9 mouse cellular contexts compared by ENCODE assay signal in genomic region chr15:59245927-59246649, GRCm38 (mm10).
DNase-seq lines count a peak whose midpoint lies in the region; ATAC-seq and TF ChIP-seq lines count a peak whose summit lies in the region.
"Had no signal": no experiment of that assay in that cellular context is flagged by ENCODE, and none has a peak within 500 bp of the region (broad histone marks: within the 10 kb centered on the region; RNA-seq: fewer than 3 reads in every experiment).

No protein-coding gene starts in this region.

- H3K4me3 ChIP-seq in heart, postnatal 0 days (ENCODE audit: low read depth, low read length): no peak overlapping the region
- H3K4me3 ChIP-seq in liver, postnatal 0 days (ENCODE audit: low read depth, low read length): no peak overlapping the region
- no peak overlapping the region for H3K4me3 ChIP-seq in hindbrain, embryonic 13.5 days
- H3K4me3 ChIP-seq: embryonic facial prominence, embryonic 15.5 days had no signal

- H3K9ac ChIP-seq in heart, postnatal 0 days (replicated peaks; ENCODE audit: low read depth, low read length): no peak overlapping the region
- no peak overlapping the region for H3K9ac ChIP-seq in liver, postnatal 0 days (replicated peaks)
- no peak overlapping the region for H3K9ac ChIP-seq in hindbrain, embryonic 13.5 days
- H3K9ac ChIP-seq: embryonic facial prominence, embryonic 15.5 days had no signal

- peak; percentile 2 to 3 for DNase-seq in right cerebral cortex, adult 2 months (ENCODE audit: low spot score in 2 of 2)
- no peak for DNase-seq in right cerebral cortex, postnatal 25 days
- DNase-seq in heart, postnatal 0 days (ENCODE audit: low spot score): peak; percentile 36
- peak; percentile 19 for DNase-seq in liver, postnatal 0 days
- peak; percentile 51 to 67 for DNase-seq in thymus, postnatal 36 days
- no peak for DNase-seq in embryo, embryonic 10.5 days (ENCODE audit: low spot score)

- H3K27me3 ChIP-seq in heart, postnatal 0 days (ENCODE audit: control insufficient read depth, insufficient read depth, low read length): no peaks in the 10 kb centered on the region
- no peaks in the 10 kb centered on the region for H3K27me3 ChIP-seq in liver, postnatal 0 days (ENCODE audit: insufficient read depth, low read length)
- no peaks in the 10 kb centered on the region for H3K27me3 ChIP-seq in hindbrain, embryonic 13.5 days
- H3K27me3 ChIP-seq: embryonic facial prominence, embryonic 15.5 days had no signal

- peak overlapping the region; percentile 76 for H3K27ac ChIP-seq in heart, postnatal 0 days (ENCODE audit: low read depth)
- H3K27ac ChIP-seq in liver, postnatal 0 days (ENCODE audit: low read depth): peak overlapping the region; percentile 36; the same call in 1 of the 2 replicates
- no peak overlapping the region for H3K27ac ChIP-seq in hindbrain, embryonic 13.5 days
- H3K27ac ChIP-seq: embryonic facial prominence, embryonic 15.5 days had no signal

- H3K4me2 ChIP-seq in heart, postnatal 0 days (ENCODE audit: low read depth, low read length): no peak overlapping the region
- no peak overlapping the region for H3K4me2 ChIP-seq in liver, postnatal 0 days (ENCODE audit: low read depth, low read length)
- no peak overlapping the region for H3K4me2 ChIP-seq in hindbrain, embryonic 13.5 days
- H3K4me2 ChIP-seq: embryonic facial prominence, embryonic 15.5 days had no signal

- H3K9me3 ChIP-seq in heart, postnatal 0 days (replicated peaks; ENCODE audit: control insufficient read depth, low read length): no peaks in the 10 kb centered on the region
- no peaks in the 10 kb centered on the region for H3K9me3 ChIP-seq in liver, postnatal 0 days (ENCODE audit: low read length)
- no peaks in the 10 kb centered on the region for H3K9me3 ChIP-seq in hindbrain, embryonic 13.5 days
- H3K9me3 ChIP-seq: embryonic facial prominence, embryonic 15.5 days had no signal

- H3K36me3 ChIP-seq in heart, postnatal 0 days (replicated peaks; ENCODE audit: control insufficient read depth, insufficient read depth, low read length): no peaks in the 10 kb centered on the region
- H3K36me3 ChIP-seq in liver, postnatal 0 days (replicated peaks; ENCODE audit: insufficient read depth, low read length): no peaks in the 10 kb centered on the region
- H3K36me3 ChIP-seq in hindbrain, embryonic 13.5 days: no peaks in the 10 kb centered on the region
- H3K36me3 ChIP-seq: embryonic facial prominence, embryonic 15.5 days had no signal

- TF ChIP-seq CTCF in heart, postnatal 0 days (IDR thresholded peaks at IDR 0.05; ENCODE audit: low read depth): no peak
- no peak for TF ChIP-seq CTCF in liver, postnatal 0 days (IDR thresholded peaks at IDR 0.05; ENCODE audit: low read depth)

- peak; percentile 39; the same call in 1 of the 2 replicates for TF ChIP-seq EP300 in heart, postnatal 0 days (IDR thresholded peaks at IDR 0.05; ENCODE audit: low read depth)
- no peak for TF ChIP-seq EP300 in liver, postnatal 0 days (IDR thresholded peaks at IDR 0.05; ENCODE audit: low read depth)

- 56% methylated on average over 4 of the region's 4 CpGs for WGBS in heart, postnatal 0 days
- 43% methylated on average over 4 of the region's 4 CpGs for WGBS in liver, postnatal 0 days (ENCODE audit: insufficient replicate concordance)
- WGBS in hindbrain, embryonic 13.5 days: 79% methylated on average over 4 of the region's 4 CpGs

- ATAC-seq in heart, postnatal 0 days (ENCODE audit: insufficient read depth, low read depth): peak; percentile 60; the same call in 1 of the 2 replicates
- peak; percentile 25; the same call in 1 of the 2 replicates for ATAC-seq in liver, postnatal 0 days
- ATAC-seq in erythroid progenitor cell, adult 5-6 weeks (replicated peaks; ENCODE audit: low FRiP score, poor library complexity, severe bottlenecking): no peak
- ATAC-seq in hindbrain, embryonic 13.5 days (ENCODE audit: low FRiP score): no peak

- peaks cover 3% of the 10 kb centered on the region; the same call in 1 of the 2 replicates for H3K4me1 ChIP-seq in heart, postnatal 0 days (ENCODE audit: control insufficient read depth, insufficient read depth)
- peaks cover 8% of the 10 kb centered on the region; the same call in 1 of the 2 replicates for H3K4me1 ChIP-seq in liver, postnatal 0 days (ENCODE audit: insufficient read depth)
- no peaks in the 10 kb centered on the region for H3K4me1 ChIP-seq in hindbrain, embryonic 13.5 days (replicated peaks)
- H3K4me1 ChIP-seq: embryonic facial prominence, embryonic 15.5 days had no signal

Comparison
In these comparisons a context has a peak if more than half of its experiments do, and no peak if none do; other contexts are left out.
1. DNase-seq: peak in right cerebral cortex, adult 2 months (2 of 2), heart, postnatal 0 days (single experiment), liver, postnatal 0 days (single experiment) and thymus, postnatal 36 days (2 of 2); none in right cerebral cortex, postnatal 25 days (single experiment) and embryo, embryonic 10.5 days (single experiment).
2. ATAC-seq: peak in heart, postnatal 0 days (single experiment) and liver, postnatal 0 days (single experiment); none in erythroid progenitor cell, adult 5-6 weeks (single experiment) and hindbrain, embryonic 13.5 days (single experiment).